Mouse (Mus musculus): Measurements from ENCODE around the gene Mvb12b. TPM values are rescaled to one million over a fixed set of nuclear protein-coding genes. Genes with fewer than 3 reads are reported as not detected.

Gene Mvb12b
- polyA plus RNA-seq, 1 experiment: 204 TPM

- peaks cover 75% of the 10 kb centered on the region for H3K36me3 ChIP-seq (replicated peaks; ENCODE audit: low read length)
- H3K4me1 ChIP-seq: peaks cover 64% of the 10 kb centered on the region
- no peaks in the 10 kb centered on the region for H3K9me3 ChIP-seq
- H3K27me3 ChIP-seq (replicated peaks): no peaks in the 10 kb centered on the region
- no peak overlapping the region for H3K4me3 ChIP-seq (replicated peaks)
- TF ChIP-seq GATA1 (IDR thresholded peaks at IDR 0.05; ENCODE audit: borderline replicate concordance, low read length) (no peak), FLI1 (IDR thresholded peaks at IDR 0.05; ENCODE audit: low read length) (no peak)
Observed at GRCm38 (mm10) chr2:33729701-33730100, 158.0 kb downstream of the Mvb12b start.

- Histone ChIP-seq H3K9me3 (peaks cover 6% of the 10 kb centered on the region), H3K4me3 (replicated peaks) (no peak overlapping the region), H3K27me3 (replicated peaks) (peaks cover 1% of the 10 kb centered on the region), H3K36me3 (replicated peaks; ENCODE audit: low read length) (peaks cover 50% of the 10 kb centered on the region), H3K4me1 (peaks cover 57% of the 10 kb centered on the region)
- TF ChIP-seq GATA1 (IDR thresholded peaks at IDR 0.05; ENCODE audit: borderline replicate concordance, low read length): no peak
- no peak for TF ChIP-seq FLI1 (IDR thresholded peaks at IDR 0.05; ENCODE audit: low read length)
Observed at GRCm38 (mm10) chr2:33727199-33727598, 160.5 kb downstream of the Mvb12b start.

GRCm38 (mm10) chr2:33720380-33720898, 167.3 kb downstream of the Mvb12b start:
- Histone ChIP-seq H3K27me3 (replicated peaks) (peaks cover 53% of the 10 kb centered on the region), H3K9me3 (peaks cover 12% of the 10 kb centered on the region), H3K4me3 (replicated peaks) (no peak overlapping the region), H3K36me3 (replicated peaks; ENCODE audit: low read length) (no peaks in the 10 kb centered on the region), H3K4me1 (no peaks in the 10 kb centered on the region)
- no peak for TF ChIP-seq FLI1 (IDR thresholded peaks at IDR 0.05; ENCODE audit: low read length)
- no peak for TF ChIP-seq GATA1 (IDR thresholded peaks at IDR 0.05; ENCODE audit: borderline replicate concordance, low read length)

GRCm38 (mm10) chr2:33719339-33720066, 168.2 kb downstream of the Mvb12b start:
- Histone ChIP-seq H3K9me3 (peaks cover 12% of the 10 kb centered on the region), H3K4me3 (replicated peaks) (no peak overlapping the region), H3K36me3 (replicated peaks; ENCODE audit: low read length) (no peaks in the 10 kb centered on the region), H3K4me1 (no peaks in the 10 kb centered on the region), H3K27me3 (replicated peaks) (peaks cover 60% of the 10 kb centered on the region)
- no peak for TF ChIP-seq FLI1 (IDR thresholded peaks at IDR 0.05; ENCODE audit: low read length)
- no peak for TF ChIP-seq GATA1 (IDR thresholded peaks at IDR 0.05; ENCODE audit: borderline replicate concordance, low read length)

- no peak for TF ChIP-seq GATA1 (IDR thresholded peaks at IDR 0.05; ENCODE audit: borderline replicate concordance, low read length)
- TF ChIP-seq FLI1 (IDR thresholded peaks at IDR 0.05; ENCODE audit: low read length): no peak
- Histone ChIP-seq H3K4me3 (replicated peaks) (no peak overlapping the region), H3K4me1 (no peaks in the 10 kb centered on the region), H3K27me3 (replicated peaks) (peaks cover 63% of the 10 kb centered on the region), H3K9me3 (peaks cover 12% of the 10 kb centered on the region), H3K36me3 (replicated peaks; ENCODE audit: low read length) (no peaks in the 10 kb centered on the region)
Observed at GRCm38 (mm10) chr2:33718561-33718960, 169.2 kb downstream of the Mvb12b start.

GRCm38 (mm10) chr2:33717821-33718351, 169.9 kb downstream of the Mvb12b start:
- Histone ChIP-seq H3K27me3 (replicated peaks) (peaks cover 67% of the 10 kb centered on the region), H3K4me1 (no peaks in the 10 kb centered on the region), H3K4me3 (replicated peaks) (no peak overlapping the region), H3K36me3 (replicated peaks; ENCODE audit: low read length) (no peaks in the 10 kb centered on the region), H3K9me3 (peaks cover 12% of the 10 kb centered on the region)
- TF ChIP-seq GATA1 (IDR thresholded peaks at IDR 0.05; ENCODE audit: borderline replicate concordance, low read length): no peak
- TF ChIP-seq FLI1 (IDR thresholded peaks at IDR 0.05; ENCODE audit: low read length): no peak

- H3K4me1 ChIP-seq: no peaks in the 10 kb centered on the region
- H3K4me3 ChIP-seq (replicated peaks): no peak overlapping the region
- H3K36me3 ChIP-seq (replicated peaks; ENCODE audit: low read length): no peaks in the 10 kb centered on the region
- H3K27me3 ChIP-seq (replicated peaks): peaks cover 72% of the 10 kb centered on the region
- peaks cover 8% of the 10 kb centered on the region for H3K9me3 ChIP-seq
- TF ChIP-seq FLI1 (IDR thresholded peaks at IDR 0.05; ENCODE audit: low read length): no peak
- no peak for TF ChIP-seq GATA1 (IDR thresholded peaks at IDR 0.05; ENCODE audit: borderline replicate concordance, low read length)
Observed at GRCm38 (mm10) chr2:33717378-33717777, 170.4 kb downstream of the Mvb12b start.

GRCm38 (mm10) chr2:33716878-33717277, 170.9 kb downstream of the Mvb12b start:
- no peaks in the 10 kb centered on the region for H3K4me1 ChIP-seq
- H3K27me3 ChIP-seq (replicated peaks): peaks cover 69% of the 10 kb centered on the region
- peaks cover 3% of the 10 kb centered on the region for H3K9me3 ChIP-seq
- no peaks in the 10 kb centered on the region for H3K36me3 ChIP-seq (replicated peaks; ENCODE audit: low read length)
- no peak overlapping the region for H3K4me3 ChIP-seq (replicated peaks)
- TF ChIP-seq FLI1 (IDR thresholded peaks at IDR 0.05; ENCODE audit: low read length): no peak
- no peak for TF ChIP-seq GATA1 (IDR thresholded peaks at IDR 0.05; ENCODE audit: borderline replicate concordance, low read length)

- H3K27me3 ChIP-seq (replicated peaks): peaks cover 69% of the 10 kb centered on the region
Observed at GRCm38 (mm10) chr2:33714932-33715331, 172.8 kb downstream of the Mvb12b start.

GRCm38 (mm10) chr2:33713580-33714260, 174.0 kb downstream of the Mvb12b start:
- no peak for TF ChIP-seq FLI1 (IDR thresholded peaks at IDR 0.05; ENCODE audit: low read length)
- TF ChIP-seq GATA1 (IDR thresholded peaks at IDR 0.05; ENCODE audit: borderline replicate concordance, low read length): no peak
- peaks cover 67% of the 10 kb centered on the region for H3K27me3 ChIP-seq (replicated peaks)
- no peaks in the 10 kb centered on the region for H3K36me3 ChIP-seq (replicated peaks; ENCODE audit: low read length)
- H3K4me3 ChIP-seq (replicated peaks): no peak overlapping the region
- no peaks in the 10 kb centered on the region for H3K9me3 ChIP-seq
- H3K4me1 ChIP-seq: peaks cover 1% of the 10 kb centered on the region; the same call in 1 of the 2 replicates

More at GRCm38 (mm10) chr2:33714932-33715331, 172.8 kb downstream of the Mvb12b start:
- TF ChIP-seq GATA1 (IDR thresholded peaks at IDR 0.05; ENCODE audit: borderline replicate concordance, low read length): no peak
- H3K36me3 ChIP-seq (replicated peaks; ENCODE audit: low read length): no peaks in the 10 kb centered on the region
- no peaks in the 10 kb centered on the region for H3K4me1 ChIP-seq
- no peaks in the 10 kb centered on the region for H3K9me3 ChIP-seq
- no peak overlapping the region for H3K4me3 ChIP-seq (replicated peaks)

All from megakaryocyte, embryonic 14.5 days (primary cell).